Mouse (Mus musculus) erythroblast, embryonic 14.5 days (primary cell): ENCODE measurements around the gene Bcr. TPM values are rescaled to one million over a fixed set of nuclear protein-coding genes. Genes with fewer than 3 reads are reported as not detected.

Experiments
- H3K27me3 ChIP-seq: 2 replicates; pipeline ENCODE4 v1.6.1; 2012; ENCODE audit warnings: inconsistent platforms; ENCODE audit not compliant: control insufficient read depth
- H3K36me3 ChIP-seq: 2 replicates; pipeline ENCODE4 v1.6.1; 2012; ENCODE audit warnings: mild to moderate bottlenecking, inconsistent platforms; ENCODE audit not compliant: control insufficient read depth
- H3K4me1 ChIP-seq: 2 replicates; pipeline ENCODE4 v1.6.1; 2012; ENCODE audit warnings: inconsistent platforms; ENCODE audit not compliant: control insufficient read depth
- H3K4me3 ChIP-seq: replicated peaks from 2 replicates; pipeline ENCODE3; 2012; ENCODE audit warnings: moderate library complexity, mild to moderate bottlenecking, inconsistent platforms
- H3K9me3 ChIP-seq: 2 replicates; pipeline ENCODE4 v1.6.1; 2012; ENCODE audit warnings: low read length, inconsistent platforms, mixed read lengths; ENCODE audit not compliant: control insufficient read depth
- GATA1 ChIP-seq: IDR thresholded peaks from 2 replicates; pipeline ENCODE4 v1.6.1; 2012; ENCODE audit warnings: low read length, inconsistent platforms, mixed read lengths
- TAL1 ChIP-seq: IDR thresholded peaks from 3 replicates; pipeline ENCODE4 v1.6.1; 2012; ENCODE audit warnings: low read length, inconsistent platforms, mixed read lengths
- polyA plus RNA-seq: library from polyadenylated mRNA; stranded (reverse); fragments of >175 nt; gene quantifications from 2 replicates; pipeline ENCODE4 v1.2.3, GENCODE M21; 2012

The Bcr gene
- polyA plus RNA-seq, 1 experiment, result 0.11 TPM

- Histone ChIP-seq H3K27me3 (peaks cover 47% of the 10 kb centered on the region), H3K4me3 (peak overlapping the region; percentile 58), H3K36me3 (no peaks in the 10 kb centered on the region), H3K9me3 (peaks cover 5% of the 10 kb centered on the region; the same call in 1 of the 2 replicates), H3K4me1 (peaks cover 14% of the 10 kb centered on the region)
- TF ChIP-seq GATA1 (no peak), TAL1 (no peak)
Observed at GRCm38 (mm10) chr10:75062189-75062561, 1.8 kb downstream of the Bcr start.

- peaks cover 47% of the 10 kb centered on the region for H3K27me3 ChIP-seq
- no peaks in the 10 kb centered on the region for H3K36me3 ChIP-seq
- peaks cover 14% of the 10 kb centered on the region for H3K4me1 ChIP-seq
- no peak overlapping the region for H3K4me3 ChIP-seq
- peaks cover 5% of the 10 kb centered on the region; the same call in 1 of the 2 replicates for H3K9me3 ChIP-seq
- no peak for TF ChIP-seq TAL1
- TF ChIP-seq GATA1, result no peak
Observed at GRCm38 (mm10) chr10:75062621-75063020, 2.2 kb downstream of the Bcr start.

GRCm38 (mm10) chr10:75063301-75063965 lies 3.0 kb downstream of the Bcr start:
- no peak overlapping the region for H3K4me3 ChIP-seq
- TF ChIP-seq TAL1 (no peak), GATA1 (no peak)
- H3K4me1 ChIP-seq, result peaks cover 14% of the 10 kb centered on the region
- H3K36me3 ChIP-seq, result no peaks in the 10 kb centered on the region
- peaks cover 5% of the 10 kb centered on the region; the same call in 1 of the 2 replicates for H3K9me3 ChIP-seq
- H3K27me3 ChIP-seq, result peaks cover 47% of the 10 kb centered on the region

GRCm38 (mm10) chr10:75065691-75066090 lies 5.3 kb downstream of the Bcr start:
- Histone ChIP-seq H3K4me3 (no peak overlapping the region), H3K4me1 (peaks cover 4% of the 10 kb centered on the region), H3K36me3 (no peaks in the 10 kb centered on the region), H3K9me3 (peaks cover 5% of the 10 kb centered on the region; the same call in 1 of the 2 replicates), H3K27me3 (peaks cover 31% of the 10 kb centered on the region)
- TF ChIP-seq GATA1, result no peak
- no peak for TF ChIP-seq TAL1

GRCm38 (mm10) chr10:75067446-75067845 lies 7.1 kb downstream of the Bcr start:
- TF ChIP-seq TAL1 (no peak), GATA1 (no peak)
- no peaks in the 10 kb centered on the region for H3K9me3 ChIP-seq
- H3K4me1 ChIP-seq, result no peaks in the 10 kb centered on the region; the same call in 1 of the 2 replicates
- no peak overlapping the region for H3K4me3 ChIP-seq
- H3K27me3 ChIP-seq, result peaks cover 13% of the 10 kb centered on the region
- no peaks in the 10 kb centered on the region for H3K36me3 ChIP-seq

- H3K4me3 ChIP-seq, result no peak overlapping the region
- no peaks in the 10 kb centered on the region; the same call in 1 of the 2 replicates for H3K4me1 ChIP-seq
- no peak for TF ChIP-seq GATA1
- TF ChIP-seq TAL1, result no peak
- H3K9me3 ChIP-seq, result no peaks in the 10 kb centered on the region
- peaks cover 7% of the 10 kb centered on the region for H3K27me3 ChIP-seq
- H3K36me3 ChIP-seq, result no peaks in the 10 kb centered on the region
Observed at GRCm38 (mm10) chr10:75068086-75068485, 7.7 kb downstream of the Bcr start.

- Histone ChIP-seq H3K4me3 (no peak overlapping the region), H3K36me3 (no peaks in the 10 kb centered on the region), H3K27me3 (peaks cover under 1% of the 10 kb centered on the region), H3K9me3 (no peaks in the 10 kb centered on the region), H3K4me1 (no peaks in the 10 kb centered on the region)
- no peak for TF ChIP-seq TAL1
- no peak for TF ChIP-seq GATA1
Observed at GRCm38 (mm10) chr10:75068624-75069328, 8.4 kb downstream of the Bcr start.

GRCm38 (mm10) chr10:75070281-75070976 lies 10.0 kb downstream of the Bcr start:
- no peaks in the 10 kb centered on the region for H3K27me3 ChIP-seq
- no peaks in the 10 kb centered on the region for H3K4me1 ChIP-seq
- no peaks in the 10 kb centered on the region for H3K9me3 ChIP-seq
- no peak for TF ChIP-seq TAL1
- no peak for TF ChIP-seq GATA1
- no peak overlapping the region for H3K4me3 ChIP-seq
- no peaks in the 10 kb centered on the region for H3K36me3 ChIP-seq

GRCm38 (mm10) chr10:75075665-75076064 lies 15.3 kb downstream of the Bcr start:
- no peaks in the 10 kb centered on the region for H3K4me1 ChIP-seq
- TF ChIP-seq GATA1 (no peak), TAL1 (no peak)
- H3K27me3 ChIP-seq, result no peaks in the 10 kb centered on the region
- no peaks in the 10 kb centered on the region for H3K9me3 ChIP-seq
- H3K4me3 ChIP-seq, result no peak overlapping the region
- H3K36me3 ChIP-seq, result no peaks in the 10 kb centered on the region
